Mouse (Mus musculus) MEL (cell line): ENCODE data around the gene Syna. TPM values are rescaled to one million over a fixed set of nuclear protein-coding genes. Genes with fewer than 3 reads are reported as not detected.

Experiments used
- DNase-seq: peaks from one replicate; pipeline ENCODE4 v3.0.0; 2011; ENCODE audit warnings: low read depth, low spot score
- H3K27ac ChIP-seq: 2 replicates; pipeline ENCODE4 v1.5.1; 2012; ENCODE audit warnings: low read depth, mild to moderate bottlenecking, control low read depth, low read length, moderate library complexity; ENCODE audit not compliant: control insufficient read depth
- H3K27me3 ChIP-seq, 2 experiments: fragments of 150-350 bp in 1 of 2; sonication (generic) in 1 of 2; 2 replicates each; pipeline ENCODE4 v1.6.1; 2012; ENCODE audit warnings: low read length in 2 of 2, mild to moderate bottlenecking in 2 of 2, improper control_type of control experiment in 1 of 2, moderate library complexity in 1 of 2; ENCODE audit not compliant: insufficient read depth in 2 of 2, control insufficient read depth in 1 of 2
- H3K36me3 ChIP-seq, 2 experiments: 2 replicates each; pipeline ENCODE4 v1.6.1; 2012 to 2014; ENCODE audit warnings: low read length in 2 of 2, improper control_type of control experiment in 1 of 2, inconsistent platforms in 1 of 2, mild to moderate bottlenecking in 1 of 2; ENCODE audit not compliant: insufficient read depth in 2 of 2, control insufficient read depth in 1 of 2
- H3K4me1 ChIP-seq, 2 experiments: fragments of 150-350 bp in 1 of 2; sonication (generic) in 1 of 2; 2 replicates each; pipeline ENCODE4 v1.6.1; 2012; ENCODE audit warnings: low read length in 2 of 2, improper control_type of control experiment in 1 of 2, mild to moderate bottlenecking in 1 of 2; ENCODE audit not compliant: insufficient read depth in 2 of 2, control insufficient read depth in 1 of 2
- H3K4me3 ChIP-seq, 2 experiments: fragments of 150-350 bp in 1 of 2; sonication (generic) in 1 of 2; 2 replicates each; pipeline ENCODE4 v1.5.1; 2012; ENCODE audit warnings: low read depth in 2 of 2, low read length in 2 of 2, mild to moderate bottlenecking in 2 of 2, moderate library complexity in 2 of 2, control low read depth in 1 of 2, improper control_type of control experiment in 1 of 2; ENCODE audit not compliant: control insufficient read depth in 1 of 2, insufficient read depth in 1 of 2
- H3K79me2 ChIP-seq: 2 replicates; pipeline ENCODE4 v1.6.1; 2012; ENCODE audit warnings: mild to moderate bottlenecking, low read length, moderate library complexity; ENCODE audit not compliant: control insufficient read depth, poor library complexity, insufficient read depth
- H3K9ac ChIP-seq: 2 replicates; pipeline ENCODE4 v1.6.1; 2012; ENCODE audit warnings: low read depth, mild to moderate bottlenecking, control low read depth, low read length, moderate library complexity; ENCODE audit not compliant: control insufficient read depth, poor library complexity, severe bottlenecking
- H3K9me3 ChIP-seq: fragments of 150-350 bp; sonication (generic); replicated peaks from 2 replicates; pipeline ENCODE4 v1.6.1; 2012; ENCODE audit warnings: mild to moderate bottlenecking, low read length, improper control_type of control experiment, moderate library complexity; ENCODE audit not compliant: insufficient read depth
- CTCF ChIP-seq, 3 experiments: IDR thresholded peaks in 2 of 3; conservative IDR thresholded peaks in 1 of 3; 2 replicates each; pipeline ENCODE4 v1.5.1; 2011 to 2012; ENCODE audit warnings: low read length in 3 of 3, low read depth in 2 of 3, mild to moderate bottlenecking in 2 of 3, improper control_type of control experiment in 1 of 3, inconsistent platforms in 1 of 3, mixed read lengths in 1 of 3, moderate library complexity in 1 of 3; ENCODE audit not compliant: control insufficient read depth in 1 of 3, insufficient read depth in 1 of 3, poor library complexity in 1 of 3, severe bottlenecking in 1 of 3
- E2F4 ChIP-seq: IDR thresholded peaks from 2 replicates; pipeline ENCODE4 v1.6.1; 2011; ENCODE audit warnings: low read depth, low read length, improper control_type of control experiment, borderline replicate concordance
- ELF1 ChIP-seq: IDR thresholded peaks from 2 replicates; pipeline ENCODE4 v1.6.1; 2014; ENCODE audit warnings: low read depth, mild to moderate bottlenecking, inconsistent platforms, low read length, improper control_type of control experiment, moderate library complexity
- ETS1 ChIP-seq: IDR thresholded peaks from 2 replicates; pipeline ENCODE4 v1.6.1; 2012; ENCODE audit warnings: low read depth, mild to moderate bottlenecking, inconsistent platforms, low read length, improper control_type of control experiment, moderate library complexity
- GABPA ChIP-seq: IDR thresholded peaks from 2 replicates; pipeline ENCODE4 v1.6.1; 2012; ENCODE audit warnings: low read depth, mild to moderate bottlenecking, inconsistent platforms, low read length, improper control_type of control experiment, moderate library complexity
- GATA1 ChIP-seq: IDR thresholded peaks from 2 replicates; pipeline ENCODE4 v1.6.1; 2011; ENCODE audit warnings: low read depth, low read length, improper control_type of control experiment
- HCFC1 ChIP-seq: IDR thresholded peaks from 2 replicates; pipeline ENCODE4 v1.6.1; 2012; ENCODE audit warnings: low read depth, mild to moderate bottlenecking, inconsistent platforms, low read length, improper control_type of control experiment, moderate library complexity
- JUND ChIP-seq: IDR thresholded peaks from 2 replicates; pipeline ENCODE4 v1.6.1; 2011; ENCODE audit warnings: low read depth, mild to moderate bottlenecking, improper control_type of control experiment, low read length
- KAT2A ChIP-seq: conservative IDR thresholded peaks from 2 replicates; pipeline ENCODE4 v1.6.1; 2012; ENCODE audit warnings: low read depth, low read length, improper control_type of control experiment, inconsistent platforms
- MAFK ChIP-seq: IDR thresholded peaks from 2 replicates; pipeline ENCODE4 v1.6.1; 2011; ENCODE audit warnings: low read depth, mild to moderate bottlenecking, low read length, improper control_type of control experiment, borderline replicate concordance
- MAX ChIP-seq: IDR thresholded peaks from 2 replicates; pipeline ENCODE4 v1.6.1; 2011; ENCODE audit warnings: low read length, improper control_type of control experiment
- MAZ ChIP-seq: IDR thresholded peaks from 2 replicates; pipeline ENCODE4 v1.6.1; 2012; ENCODE audit warnings: low read depth, mild to moderate bottlenecking, inconsistent platforms, low read length, improper control_type of control experiment
- MXI1 ChIP-seq: IDR thresholded peaks from 2 replicates; pipeline ENCODE4 v1.6.1; 2011; ENCODE audit warnings: mild to moderate bottlenecking, low read depth, low read length, improper control_type of control experiment
- MYB ChIP-seq: IDR thresholded peaks from 2 replicates; pipeline ENCODE4 v1.6.1; 2011; ENCODE audit warnings: mild to moderate bottlenecking, low read depth, low read length, improper control_type of control experiment
- MYC ChIP-seq: IDR thresholded peaks from 2 replicates; pipeline ENCODE4 v1.6.1; 2011; ENCODE audit warnings: low read depth, mild to moderate bottlenecking, low read length, improper control_type of control experiment, moderate library complexity
- NELFE ChIP-seq: IDR thresholded peaks from 2 replicates; pipeline ENCODE4 v1.6.1; 2011; ENCODE audit warnings: low read depth, low read length, improper control_type of control experiment
- POLR2A ChIP-seq, 2 experiments: IDR thresholded peaks; 2 replicates each; pipeline ENCODE4 v1.6.1; 2011 to 2012; ENCODE audit warnings: low read length in 2 of 2, mild to moderate bottlenecking in 2 of 2, control low read depth in 1 of 2, improper control_type of control experiment in 1 of 2, low read depth in 1 of 2, moderate library complexity in 1 of 2; ENCODE audit not compliant: control insufficient read depth in 1 of 2, insufficient read depth in 1 of 2, poor library complexity in 1 of 2
- RAD21 ChIP-seq: IDR thresholded peaks from 2 replicates; pipeline ENCODE4 v1.6.1; 2011; ENCODE audit warnings: mild to moderate bottlenecking, low read depth, low read length, improper control_type of control experiment
- SIN3A ChIP-seq: IDR thresholded peaks from 2 replicates; pipeline ENCODE4 v1.6.1; 2012; ENCODE audit warnings: low read length, improper control_type of control experiment, inconsistent platforms
- TAL1 ChIP-seq: IDR thresholded peaks from 2 replicates; pipeline ENCODE4 v1.6.1; 2012; ENCODE audit warnings: mild to moderate bottlenecking, inconsistent platforms, low read length, moderate library complexity, mixed read lengths
- TCF12 ChIP-seq: IDR thresholded peaks from 2 replicates; pipeline ENCODE4 v1.6.1; 2014; ENCODE audit warnings: low read depth, mild to moderate bottlenecking, inconsistent platforms, low read length, improper control_type of control experiment, moderate library complexity
- UBTF ChIP-seq: IDR thresholded peaks from 2 replicates; pipeline ENCODE4 v1.6.1; 2012; ENCODE audit warnings: low read depth, mild to moderate bottlenecking, inconsistent platforms, low read length, improper control_type of control experiment, moderate library complexity, borderline replicate concordance; ENCODE audit not compliant: insufficient read depth
- USF1 ChIP-seq: IDR thresholded peaks from 2 replicates; pipeline ENCODE4 v1.6.1; 2014; ENCODE audit warnings: low read depth, mild to moderate bottlenecking, inconsistent platforms, low read length, improper control_type of control experiment, moderate library complexity
- USF2 ChIP-seq, 2 experiments: IDR thresholded peaks; 2 replicates each; pipeline ENCODE4 v1.6.1; 2011 to 2012; ENCODE audit warnings: improper control_type of control experiment in 2 of 2, low read length in 2 of 2, borderline replicate concordance in 1 of 2, inconsistent platforms in 1 of 2, low read depth in 1 of 2, mild to moderate bottlenecking in 1 of 2; ENCODE audit not compliant: insufficient read depth in 1 of 2
- ZC3H11A ChIP-seq: IDR thresholded peaks from 2 replicates; pipeline ENCODE4 v1.6.1; 2012; ENCODE audit warnings: low read depth, mild to moderate bottlenecking, inconsistent platforms, low read length, improper control_type of control experiment
- polyA plus RNA-seq, 2 experiments: library from polyadenylated mRNA; stranded (reverse) in 1 of 2; unstranded in 1 of 2; fragments of >175 nt in 1 of 2; fragments of >200 nt in 1 of 2; gene quantifications; 2 replicates each; pipeline versions ENCODE4 v1.2.1 to v1.2.4; 2012; ENCODE audit warnings: low replicate concordance in 2 of 2, low read depth in 1 of 2; ENCODE audit not compliant: insufficient read length in 2 of 2, insufficient read depth in 1 of 2, missing spikeins in 1 of 2
- total RNA-seq: library from RNA; depleted of rRNA; stranded (reverse); fragments of 300-350 nt; gene quantifications from 2 replicates; pipeline ENCODE4 v1.2.3, GENCODE M21; 2012

Gene Syna
- total and polyA plus RNA-seq, 3 experiments, result 0.21 TPM; not detected in 2

GRCm38 (mm10) chr5:134553951-134554546 is 5.9 kb downstream of the Syna start:
- Histone ChIP-seq H3K79me2 (peaks cover 1% of the 10 kb centered on the region; the same call in 1 of the 2 replicates), H3K9me3 (no peaks in the 10 kb centered on the region), H3K27me3 (no peaks in the 10 kb centered on the region), H3K27ac (no peak overlapping the region), H3K4me3 (no peak overlapping the region), H3K9ac (no peak overlapping the region)
- TF ChIP-seq E2F4 (no peak), RAD21 (no peak), MYB (no peak), GATA1 (no peak), MAX (no peak), ZC3H11A (no peak), TAL1 (no peak), MAFK (no peak), TCF12 (no peak), NELFE (no peak), USF2 (IDR thresholded peaks at IDR 0.05; ENCODE audit: borderline replicate concordance in 1 of 2, insufficient read depth in 1 of 2, low read depth in 1 of 2, low read length in 2 of 2) (no peak), ELF1 (no peak), JUND (no peak)
- TF ChIP-seq, all 39 proteins: peak for 0
- no peak for DNase-seq
- Histone ChIP-seq H3K36me3 (peaks cover 0 to 4% of the 10 kb centered on the region in 2 experiments; a peak in 1 of 4 replicates), H3K4me1 (peaks cover 3 to 19% of the 10 kb centered on the region in 2 experiments; a peak in 3 of 4 replicates)

GRCm38 (mm10) chr5:134552110-134552972 is 7.6 kb downstream of the Syna start, which contains the start of gene Clip2:
Gene Clip2 (minus strand): TSS chr5:134552434.
- Histone ChIP-seq H3K27me3 (no peaks in the 10 kb centered on the region), H3K36me3 (peaks cover 0 to 4% of the 10 kb centered on the region in 2 experiments; a peak in 1 of 4 replicates), H3K79me2 (peaks cover 1% of the 10 kb centered on the region; the same call in 1 of the 2 replicates), H3K9me3 (no peaks in the 10 kb centered on the region), H3K4me1 (peaks cover 0 to 10% of the 10 kb centered on the region in 2 experiments; a peak in 3 of 4 replicates), H3K27ac (peak within 1 kb of the TSS; percentile 19; the same call in 1 of the 2 replicates), H3K4me3 (peak within 1 kb of the TSS; percentile 75 to 99), H3K9ac (peak within 1 kb of the TSS; percentile 81)
- DNase-seq, result peak; percentile 93
- TF ChIP-seq TCF12 (peak; percentile 19; the same call in 1 of the 2 replicates), KAT2A (peak; percentile 43), ELF1 (0 out of 2 replicates have a peak, but pooled peaks have one; percentile 33), MAZ (peak; percentile 72), SIN3A (peak; percentile 84), MXI1 (0 out of 2 replicates have a peak, but pooled peaks have one; percentile 54), GABPA (0 out of 2 replicates have a peak, but pooled peaks have one; percentile 18), UBTF (peak; percentile 96), USF1 (no peak), ETS1 (peak; percentile 41; the same call in 1 of the 2 replicates), POLR2A (IDR thresholded peaks at IDR 0.05; ENCODE audit: control insufficient read depth in 1 of 2, insufficient read depth in 1 of 2, low read depth in 1 of 2, low read length in 2 of 2, poor library complexity in 1 of 2) (peak in 1 of 2 experiments; percentile 24; a peak in 1 of 4 replicates), HCFC1 (peak; percentile 65), MYC (no peak), CTCF (IDR thresholded peaks at IDR 0.05 in 2 of 3, conservative IDR thresholded peaks at IDR 0.05 in 1 of 3; ENCODE audit: control insufficient read depth in 1 of 3, insufficient read depth in 1 of 3, low read depth in 2 of 3, low read length in 3 of 3, poor library complexity in 1 of 3, severe bottlenecking in 1 of 3) (peak in 1 of 3 experiments; percentile 9; a peak in 1 of 6 replicates), E2F4 (no peak)
